8 mouse cellular contexts compared by ENCODE assay signal in the genomic region with DNA sequence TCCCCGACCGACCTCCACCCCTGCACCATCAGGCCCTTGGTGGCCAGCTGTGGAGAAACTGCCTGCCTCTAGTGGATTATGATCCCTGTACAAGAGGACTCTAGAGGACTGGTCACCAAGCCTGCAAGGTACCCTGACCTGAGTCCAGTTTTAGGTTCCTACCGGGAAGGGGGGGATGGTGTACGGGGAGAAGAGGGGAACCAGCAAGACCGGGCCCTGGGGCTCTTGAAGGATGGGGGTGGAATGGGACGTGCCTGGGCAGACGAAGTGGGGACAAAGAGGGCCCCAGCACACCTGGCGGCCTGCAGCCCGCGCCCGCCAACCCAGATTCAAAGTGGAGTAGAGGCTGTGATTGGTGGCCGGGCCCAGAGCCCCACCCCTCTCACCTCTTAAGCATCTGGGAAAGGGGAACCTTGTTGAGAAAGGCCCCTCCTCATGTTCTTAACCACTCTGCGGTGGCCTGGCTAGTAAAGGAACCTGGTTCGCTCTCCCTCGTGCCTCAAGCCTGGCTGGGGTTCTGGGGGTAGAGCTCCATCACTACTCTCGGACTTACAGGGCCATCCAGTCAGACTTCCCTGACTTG. TPM values are rescaled to one million over a fixed set of nuclear protein-coding genes. Genes with fewer than 3 reads are reported as not detected.
A peak's percentile ranks its signal among the peaks of the same experiment; 100 is the strongest.
DNase-seq lines count a peak whose midpoint lies in the region; ATAC-seq and TF ChIP-seq lines count a peak whose summit lies in the region.

No protein-coding gene starts in this region.

- no peak for ATAC-seq in heart, postnatal 0 days (ENCODE audit: insufficient read depth, low read depth)
- no peak for ATAC-seq in liver, embryonic 11.5 days (replicated peaks; ENCODE audit: low FRiP score)
- no peak for ATAC-seq in megakaryocyte-erythroid progenitor cell, adult 5-6 weeks (replicated peaks; ENCODE audit: low FRiP score, low TSS enrichment, poor library complexity, severe bottlenecking)

- peak overlapping the region; percentile 61 for H3K4me2 ChIP-seq in heart, postnatal 0 days (ENCODE audit: low read depth, low read length)
- peak overlapping the region; percentile 64 for H3K4me2 ChIP-seq in liver, embryonic 11.5 days
- H3K4me2 ChIP-seq in myocyte (ENCODE audit: low read depth): peak overlapping the region; percentile 82

- H3K36me3 ChIP-seq in heart, postnatal 0 days (replicated peaks; ENCODE audit: control insufficient read depth, insufficient read depth, low read length): no peaks in the 10 kb centered on the region
- H3K36me3 ChIP-seq in liver, embryonic 11.5 days (ENCODE audit: control insufficient read depth, insufficient read depth, low read length): no peaks in the 10 kb centered on the region
- no peaks in the 10 kb centered on the region for H3K36me3 ChIP-seq in myocyte (ENCODE audit: control insufficient read depth, insufficient read depth)

- no peak for TF ChIP-seq EP300 in heart, postnatal 0 days (IDR thresholded peaks at IDR 0.05; ENCODE audit: low read depth)

- intact Hi-C loops in gastrocnemius, adult 2 months (cut with DNase I): no loop called here
- intact Hi-C loops in gastrocnemius, postnatal 36 days (cut with DNase I): loop anchor here (2.0 kb wide), 1 partner anchor 30 kb away; no protein-coding TSS in a partner anchor

- no peak overlapping the region for H3ac ChIP-seq in myocyte (ENCODE audit: control insufficient read depth, insufficient read length)

- H3K4me3 ChIP-seq in gastrocnemius, adult 2 months: peak overlapping the region; percentile 73
- peak overlapping the region; percentile 51 for H3K4me3 ChIP-seq in bone marrow, adult 2 months (replicated peaks; ENCODE audit: control insufficient read depth, low read depth, low read length)
- H3K4me3 ChIP-seq in heart, postnatal 0 days (ENCODE audit: low read depth, low read length): peak overlapping the region; percentile 50
- peak overlapping the region; percentile 47 for H3K4me3 ChIP-seq in liver, embryonic 11.5 days (ENCODE audit: low read depth, low read length)
- peak overlapping the region; percentile 29 for H3K4me3 ChIP-seq in myocyte

- H3K27me3 ChIP-seq in heart, postnatal 0 days (ENCODE audit: control insufficient read depth, insufficient read depth, low read length): no peaks in the 10 kb centered on the region
- no peaks in the 10 kb centered on the region; the same call in 1 of the 2 replicates for H3K27me3 ChIP-seq in liver, embryonic 11.5 days (replicated peaks; ENCODE audit: control insufficient read depth, insufficient read depth, low read length)
- H3K27me3 ChIP-seq in myocyte (ENCODE audit: control insufficient read depth, insufficient read depth, insufficient read length): no peaks in the 10 kb centered on the region

- peaks cover 13% of the 10 kb centered on the region for H3K4me1 ChIP-seq in bone marrow, adult 2 months (ENCODE audit: control insufficient read depth, insufficient read depth, low read length)
- H3K4me1 ChIP-seq in heart, postnatal 0 days (ENCODE audit: control insufficient read depth, insufficient read depth): peaks cover 28% of the 10 kb centered on the region
- H3K4me1 ChIP-seq in liver, embryonic 11.5 days (replicated peaks; ENCODE audit: control insufficient read depth, insufficient read depth, low read length): peaks cover 47% of the 10 kb centered on the region

- peak; percentile 9; the same call in 1 of the 2 replicates for TF ChIP-seq POLR2A in bone marrow, adult 2 months (IDR thresholded peaks at IDR 0.05; ENCODE audit: borderline replicate concordance, control insufficient read depth, low read depth, low read length)
- no peak for TF ChIP-seq POLR2A in myocyte (IDR thresholded peaks at IDR 0.05; ENCODE audit: insufficient read length, low read depth)

- peak overlapping the region; percentile 90 for H3K27ac ChIP-seq in gastrocnemius, adult 2 months
- H3K27ac ChIP-seq in bone marrow, adult 2 months (ENCODE audit: control insufficient read depth, insufficient read depth, low read depth, low read length, poor library complexity): peak overlapping the region; percentile 87
- H3K27ac ChIP-seq in heart, postnatal 0 days (ENCODE audit: low read depth): peak overlapping the region; percentile 96
- peak overlapping the region; percentile 82 for H3K27ac ChIP-seq in liver, embryonic 11.5 days (ENCODE audit: low read depth, low read length)

- WGBS in bone marrow, adult 2 months: 12% methylated on average over 16 of the region's 16 CpGs
- WGBS in heart, postnatal 0 days: 53% methylated on average over 16 of the region's 16 CpGs
- 25% methylated on average over 16 of the region's 16 CpGs for WGBS in liver, embryonic 11.5 days

- no peaks in the 10 kb centered on the region for H3K79me2 ChIP-seq in myocyte (ENCODE audit: control insufficient read depth, insufficient read depth)

- no peaks in the 10 kb centered on the region for H3K9me3 ChIP-seq in heart, postnatal 0 days (replicated peaks; ENCODE audit: control insufficient read depth, low read length)
- no peaks in the 10 kb centered on the region for H3K9me3 ChIP-seq in liver, embryonic 11.5 days (ENCODE audit: control insufficient read depth, low read length)

- TF ChIP-seq CTCF in gastrocnemius, adult 2 months (IDR thresholded peaks at IDR 0.05): no peak
- no peak for TF ChIP-seq CTCF in bone marrow, adult 2 months (IDR thresholded peaks at IDR 0.05; ENCODE audit: control insufficient read depth, insufficient read depth, low read length)
- no peak for TF ChIP-seq CTCF in heart, postnatal 0 days (IDR thresholded peaks at IDR 0.05; ENCODE audit: low read depth)

- peak overlapping the region; percentile 71; the same call in 1 of the 2 replicates for H3K9ac ChIP-seq in heart, postnatal 0 days (replicated peaks; ENCODE audit: low read depth, low read length)
- peak overlapping the region; percentile 82 for H3K9ac ChIP-seq in liver, embryonic 11.5 days (ENCODE audit: low read depth, low read length)

- DNase-seq in gastrocnemius, adult 2 months: peak; percentile 46
- no peak for DNase-seq in gastrocnemius, postnatal 36 days
- DNase-seq in heart, postnatal 0 days (ENCODE audit: low spot score): no peak
- no peak for DNase-seq in liver, embryonic 11.5 days (ENCODE audit: low spot score)
- peak; percentile 80 for DNase-seq in thymus, postnatal 25 days

TF ChIP-seq in myocyte, 11 proteins besides CTCF, POLR2A, EP300 and RAD21:
- TF ChIP-seq REST (IDR thresholded peaks at IDR 0.05; ENCODE audit: insufficient read depth, insufficient read length): no peak
- no peak for TF ChIP-seq E2F4 (IDR thresholded peaks at IDR 0.05; ENCODE audit: insufficient read depth)
- TF ChIP-seq POLR2AphosphoS2 (IDR thresholded peaks at IDR 0.05; ENCODE audit: insufficient read length, low read depth): no peak
- TF ChIP-seq MYOD1 (IDR thresholded peaks at IDR 0.05; ENCODE audit: control insufficient read depth in 1 of 3, insufficient read length in 2 of 3, low read depth in 2 of 3): no peak
- TF ChIP-seq MYOG (IDR thresholded peaks at IDR 0.05; ENCODE audit: control insufficient read depth in 1 of 3, insufficient read depth in 1 of 3, insufficient read length in 2 of 3, low read depth in 2 of 3): no peak
- no peak for TF ChIP-seq USF1 (IDR thresholded peaks at IDR 0.05; ENCODE audit: low read depth)
- no peak for TF ChIP-seq CEBPB (IDR thresholded peaks at IDR 0.05; ENCODE audit: insufficient read depth, poor library complexity, severe bottlenecking)
- TF ChIP-seq TCF12 (IDR thresholded peaks at IDR 0.05; ENCODE audit: insufficient read depth, poor library complexity, severe bottlenecking): no peak
- TF ChIP-seq TCF3 (IDR thresholded peaks at IDR 0.05; ENCODE audit: insufficient read length, low read depth): no peak
- no peak for TF ChIP-seq SRF (IDR thresholded peaks at IDR 0.05; ENCODE audit: control insufficient read depth, insufficient read length, low read depth)
- TF ChIP-seq MAX (IDR thresholded peaks at IDR 0.05; ENCODE audit: low read depth): no peak

RNA-seq across cellular contexts. Expression of gene Ptma, which starts 23.3 kb away (rescaled TPM):
- total RNA-seq in gastrocnemius, adult 2 months (2021): 100 to 1,000 TPM in 1 of 2 experiments, 10 to 100 TPM in 1; 58.5 to 108 TPM
- 10 to 100 TPM; 74.6 to 88.0 TPM for total RNA-seq in gastrocnemius, postnatal 36 days (2021)
- polyA plus RNA-seq in bone marrow, adult 2 months (2011; ENCODE audit: insufficient read depth, insufficient read length, low replicate concordance, missing spikeins): 1,145 and 1,395 TPM in 2 replicates
- 379 and 399 TPM in 2 replicates for total RNA-seq in heart, postnatal 0 days (2014; rRNA removed; ENCODE audit: low replicate concordance)
- polyA plus RNA-seq in heart, postnatal 0 days (2015; fragmentation: Nextera tagmentation; extraction: Ambion mirVana): 597 and 614 TPM in 2 replicates
- 2,666 and 2,805 TPM in 2 replicates for polyA plus RNA-seq in liver, embryonic 11.5 days (2014; fragmentation: Nextera tagmentation; extraction: Ambion mirVana)
- polyA plus RNA-seq in myocyte (2012; fragmentation: generic; extraction: Trizol): 593 TPM
- 2,834 and 3,273 TPM in 2 replicates for total RNA-seq in megakaryocyte-erythroid progenitor cell, adult 5-6 weeks (2014; fragmentation: Nextera tagmentation)
- total RNA-seq in megakaryocyte-erythroid progenitor cell, adult 5-6 weeks (2017): 4,983 and 7,914 TPM in 2 replicates

Comparison
In these comparisons a context has a peak if more than half of its experiments do, and no peak if none do; other contexts are left out.
1. DNase-seq: peak in gastrocnemius, adult 2 months (single experiment) and thymus, postnatal 25 days (single experiment); none in gastrocnemius, postnatal 36 days (0 of 2), heart, postnatal 0 days (single experiment) and liver, embryonic 11.5 days (single experiment).
2. Peak in every context shown above with its lines, with median percentiles within 50 percentile points of each other: H3K27ac ChIP-seq, H3K4me3 ChIP-seq and H3K4me2 ChIP-seq.